Mouse (Mus musculus) limb, embryonic 11.5 days (tissue): ENCODE measurements at regions not wholly inside any gene's neighbourhood (a gene's known extent, or its start where the extent isn't known, plus 50 kb on each side); places are given as distances from the start of the nearest gene placed in this dataset.

Source experiments
- ATAC-seq: fragments of 200-750 bp; cut with Nextera tagmentation; 2 replicates; pipeline ENCODE4 v1.8.0; 2017; ENCODE audit warnings: low read depth; ENCODE audit not compliant: insufficient number of reproducible peaks, low FRiP score, low TSS enrichment
- DNase-seq: peaks from one replicate; pipeline ENCODE4 v3.0.0-alpha.2; 2015; ENCODE audit warnings: low spot score
- H3K27ac ChIP-seq: fragments of 300-500 bp; sonication (generic); replicated peaks from 2 replicates; pipeline ENCODE4 v1.5.1; 2014; ENCODE audit warnings: low read depth, mild to moderate bottlenecking, low read length
- H3K27me3 ChIP-seq: fragments of 300-500 bp; sonication (generic); 2 replicates; pipeline ENCODE4 v1.6.1; 2014; ENCODE audit warnings: mild to moderate bottlenecking, low read length, mixed read lengths; ENCODE audit not compliant: control insufficient read depth, insufficient read depth
- H3K36me3 ChIP-seq: fragments of 300-500 bp; sonication (generic); 2 replicates; pipeline ENCODE4 v1.6.1; 2014; ENCODE audit warnings: mild to moderate bottlenecking, low read length, moderate library complexity, mixed read lengths; ENCODE audit not compliant: control insufficient read depth, insufficient read depth
- H3K4me1 ChIP-seq: fragments of 300-500 bp; sonication (generic); 2 replicates; pipeline ENCODE4 v1.6.1; 2014; ENCODE audit warnings: low read length, mixed read lengths; ENCODE audit not compliant: control insufficient read depth, insufficient read depth
- H3K4me2 ChIP-seq: fragments of 300-500 bp; sonication (generic); 2 replicates; pipeline ENCODE4 v1.6.1; 2014; ENCODE audit warnings: low read depth, mild to moderate bottlenecking, moderate library complexity; ENCODE audit not compliant: severe bottlenecking
- H3K4me3 ChIP-seq: fragments of 300-500 bp; sonication (generic); 2 replicates; pipeline ENCODE4 v1.5.1; 2014; ENCODE audit warnings: low read depth, low read length
- H3K9ac ChIP-seq: fragments of 300-500 bp; sonication (generic); 2 replicates; pipeline ENCODE4 v1.6.1; 2014; ENCODE audit warnings: mild to moderate bottlenecking, low read length
- H3K9me3 ChIP-seq: fragments of 300-500 bp; sonication (generic); 2 replicates; pipeline ENCODE4 v1.6.1; 2016; ENCODE audit warnings: low read length; ENCODE audit not compliant: control insufficient read depth
- whole genome bisulfite sequencing: fragments of 180-500 bp; shearing (Covaris S2); extraction: QIAGEN DNeasy Blood & Tissue Kit; methylation state at CpG from one replicate; pipeline ENCODE4 v1.1.7; 2014; 5-methylcytosine and 5-hydroxymethylcytosine counted together

DNA sequence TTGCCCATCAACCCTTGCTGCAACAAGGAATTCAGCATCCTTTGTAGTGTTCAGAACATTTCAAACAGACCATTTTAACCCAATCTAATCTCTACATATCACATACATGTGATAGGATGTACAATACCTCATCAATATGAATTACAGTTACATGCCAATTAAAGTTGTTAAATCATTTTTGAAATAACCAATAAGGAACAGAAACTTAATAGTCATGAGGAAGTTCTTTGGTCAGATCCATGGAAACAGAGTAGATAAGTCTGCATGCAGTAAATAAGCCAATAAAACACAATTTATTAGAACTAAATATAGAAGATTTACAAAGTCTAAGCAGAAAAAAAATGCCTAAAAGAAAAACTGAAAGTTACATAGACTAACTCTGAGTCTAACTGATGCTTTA, 136.9 kb upstream of the Rap2b start:
- Histone ChIP-seq H3K4me1 (no peaks in the 10 kb centered on the region), H3K27me3 (no peaks in the 10 kb centered on the region), H3K36me3 (no peaks in the 10 kb centered on the region), H3K9me3 (no peaks in the 10 kb centered on the region), H3K9ac (no peak overlapping the region), H3K27ac (no peak overlapping the region), H3K4me2 (no peak overlapping the region), H3K4me3 (no peak overlapping the region)
- ATAC-seq = no peak
- DNase-seq = no peak

DNA sequence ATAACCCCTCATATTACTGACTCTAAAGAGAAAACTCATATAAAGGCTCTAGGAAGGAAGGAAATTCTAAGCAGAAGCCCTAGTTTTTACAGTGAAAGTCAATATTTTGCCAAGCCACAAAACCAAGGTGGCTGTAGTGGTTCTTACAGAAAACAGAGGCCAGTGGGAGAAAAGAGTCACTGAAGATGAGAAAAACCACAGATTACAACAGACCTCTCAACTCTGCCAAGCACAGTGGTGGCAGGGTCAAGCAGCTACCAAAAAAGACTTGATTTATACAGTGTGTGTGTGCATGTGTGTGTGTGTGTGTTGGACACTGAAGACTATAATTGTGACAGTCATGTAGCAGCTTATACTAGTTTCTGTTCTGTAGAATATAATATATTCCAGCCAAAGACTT, 136.4 kb upstream of the Rap2b start:
- no peak overlapping the region for H3K4me3 ChIP-seq
- H3K36me3 ChIP-seq = no peaks in the 10 kb centered on the region
- DNase-seq (no peak), ATAC-seq (no peak)
- no peaks in the 10 kb centered on the region for H3K9me3 ChIP-seq
- no peak overlapping the region for H3K4me2 ChIP-seq
- no peak overlapping the region for H3K9ac ChIP-seq
- H3K27me3 ChIP-seq = no peaks in the 10 kb centered on the region
- H3K4me1 ChIP-seq = no peaks in the 10 kb centered on the region
- H3K27ac ChIP-seq = no peak overlapping the region

DNA sequence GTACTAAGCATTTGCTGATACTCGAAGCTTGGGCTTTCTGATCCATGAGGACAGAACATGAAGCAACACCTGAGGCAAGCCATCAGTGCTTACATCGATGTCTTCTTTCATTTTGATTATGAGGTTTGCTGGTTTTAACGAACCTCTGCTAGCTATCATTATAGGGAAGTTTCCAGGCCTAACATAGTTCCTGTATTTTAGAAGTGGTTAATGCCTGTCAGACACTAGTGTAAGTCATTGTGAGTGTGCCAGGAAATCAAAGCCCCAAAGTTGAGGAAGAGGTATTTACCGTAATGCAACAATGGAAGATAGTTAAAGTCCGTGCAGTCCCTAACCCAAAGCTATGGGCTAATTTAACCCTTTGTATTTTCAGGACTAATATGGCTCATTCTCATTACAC, 120.1 kb upstream of the Rap2b start:
- WGBS = 91% methylated on average over 5 of the region's 5 CpGs
- DNase-seq = no peak
- no peaks in the 10 kb centered on the region for H3K4me1 ChIP-seq
- H3K27me3 ChIP-seq = no peaks in the 10 kb centered on the region
- no peaks in the 10 kb centered on the region for H3K36me3 ChIP-seq
- ATAC-seq = no peak
- no peak overlapping the region for H3K9ac ChIP-seq
- no peak overlapping the region for H3K4me2 ChIP-seq
- no peak overlapping the region for H3K4me3 ChIP-seq
- H3K9me3 ChIP-seq = no peaks in the 10 kb centered on the region
- no peak overlapping the region for H3K27ac ChIP-seq

DNA sequence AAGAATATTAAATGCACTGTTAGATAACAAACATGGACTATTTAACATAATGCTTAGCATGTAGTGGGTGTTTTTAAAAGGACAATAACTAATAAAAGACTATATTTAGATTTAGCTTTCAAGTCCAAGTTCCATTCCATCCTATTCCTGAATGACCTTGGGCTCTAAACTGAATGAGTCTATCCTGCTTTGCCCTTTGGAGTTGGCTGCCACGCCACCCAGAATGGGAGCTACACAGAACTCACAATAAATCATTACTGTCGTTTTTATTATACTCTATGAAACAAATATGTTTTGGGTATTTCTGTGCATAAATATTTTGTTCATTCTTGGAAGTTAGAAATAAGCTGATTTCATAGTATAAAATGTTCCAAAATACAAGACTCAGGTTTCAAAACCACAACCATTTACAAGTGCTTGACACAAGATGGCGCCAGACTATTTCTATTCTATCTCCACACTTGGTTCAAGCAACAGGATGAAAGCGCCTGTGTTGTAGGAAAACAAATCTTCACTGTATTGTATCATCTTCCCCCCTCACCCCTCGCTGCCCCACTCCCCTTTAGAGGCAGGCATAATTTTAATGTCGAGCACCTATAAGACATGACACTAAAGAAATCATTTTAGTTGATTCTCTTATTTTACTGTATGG, 117.4 kb upstream of the Rap2b start:
- DNase-seq = peak; percentile 33

DNA sequence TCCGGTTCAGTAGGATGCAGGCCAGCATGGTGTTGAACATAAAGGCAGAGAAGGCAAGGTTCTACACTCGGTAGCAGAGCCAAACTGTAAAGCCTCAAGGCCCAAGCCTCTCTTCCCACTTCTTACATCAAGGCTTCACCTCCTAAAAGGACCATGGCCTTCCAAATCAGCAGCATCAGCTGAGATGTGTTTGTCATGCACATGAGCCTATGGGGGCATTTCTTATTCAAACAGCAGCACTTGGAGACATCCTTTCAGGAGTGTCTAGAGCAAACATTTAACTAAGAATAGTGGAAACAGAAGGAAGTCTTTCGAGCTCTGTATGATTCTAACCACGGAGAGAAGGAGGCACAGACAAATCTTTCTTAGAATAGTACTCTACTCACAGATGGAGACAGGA, 115.0 kb upstream of the Rap2b start:
- H3K4me3 ChIP-seq = no peak overlapping the region
- WGBS = 79% methylated on average over 4 of the region's 4 CpGs
- H3K4me1 ChIP-seq = no peaks in the 10 kb centered on the region
- no peaks in the 10 kb centered on the region for H3K9me3 ChIP-seq
- DNase-seq (no peak), ATAC-seq (no peak)
- H3K27me3 ChIP-seq = no peaks in the 10 kb centered on the region
- no peak overlapping the region for H3K9ac ChIP-seq
- no peak overlapping the region for H3K27ac ChIP-seq
- H3K4me2 ChIP-seq = no peak overlapping the region
- H3K36me3 ChIP-seq = no peaks in the 10 kb centered on the region

More for the DNA sequence above, 117.4 kb upstream of the Rap2b start:
- Histone ChIP-seq H3K27ac (no peak overlapping the region), H3K36me3 (no peaks in the 10 kb centered on the region), H3K9me3 (no peaks in the 10 kb centered on the region), H3K4me3 (no peak overlapping the region), H3K4me1 (no peaks in the 10 kb centered on the region), H3K4me2 (no peak overlapping the region), H3K27me3 (no peaks in the 10 kb centered on the region), H3K9ac (no peak overlapping the region)
- WGBS = 23% methylated on average over 6 of the region's 6 CpGs
- ATAC-seq = no peak

DNA sequence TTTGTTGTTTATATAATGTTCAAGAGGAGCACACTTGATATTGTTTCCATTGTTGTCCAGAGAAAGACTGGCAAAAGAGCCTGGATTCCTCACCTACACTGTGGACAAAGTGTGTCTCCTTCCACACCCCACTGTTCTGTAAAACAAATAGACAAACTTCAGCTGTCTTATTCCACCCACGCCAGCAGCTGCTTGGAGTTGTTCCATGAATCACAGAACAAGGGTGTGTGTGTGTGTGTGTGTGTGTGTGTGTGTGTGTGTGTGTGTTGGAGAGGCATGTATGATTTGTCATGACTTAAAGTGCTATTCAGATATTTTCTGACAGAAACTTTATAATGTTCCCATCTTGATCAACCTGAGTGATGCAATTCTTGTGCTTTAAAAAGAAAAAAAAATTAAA, 114.1 kb upstream of the Rap2b start:
- ATAC-seq (no peak), DNase-seq (no peak)
- H3K36me3 ChIP-seq = no peaks in the 10 kb centered on the region
- no peaks in the 10 kb centered on the region for H3K27me3 ChIP-seq
- H3K27ac ChIP-seq = no peak overlapping the region
- H3K4me3 ChIP-seq = no peak overlapping the region
- no peak overlapping the region for H3K9ac ChIP-seq
- 72% methylated on average over 1 of the region's 1 CpGs for WGBS
- H3K9me3 ChIP-seq = no peaks in the 10 kb centered on the region
- no peaks in the 10 kb centered on the region for H3K4me1 ChIP-seq
- H3K4me2 ChIP-seq = no peak overlapping the region

DNA sequence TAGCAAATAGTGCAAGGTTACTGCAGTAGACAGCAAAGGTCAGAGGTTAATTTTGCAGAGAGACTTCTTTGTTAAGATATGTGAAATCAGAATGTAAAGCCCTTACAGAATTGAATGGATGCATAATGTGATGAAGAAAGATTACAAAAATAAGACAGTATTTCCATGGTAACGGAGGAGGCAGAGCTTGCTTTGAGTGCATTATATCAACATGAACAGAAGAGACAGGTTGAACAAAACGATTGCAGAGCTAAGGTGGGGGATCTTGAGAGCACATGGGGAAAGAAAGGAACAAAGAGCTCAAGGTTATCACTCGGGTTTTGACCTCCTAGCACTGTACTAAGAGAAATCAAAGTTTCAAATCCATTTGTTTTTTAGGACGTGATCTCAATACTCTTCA, 106.2 kb upstream of the Rap2b start:
- Histone ChIP-seq H3K9ac (no peak overlapping the region), H3K4me1 (no peaks in the 10 kb centered on the region), H3K36me3 (no peaks in the 10 kb centered on the region), H3K4me2 (no peak overlapping the region), H3K9me3 (no peaks in the 10 kb centered on the region), H3K27ac (no peak overlapping the region), H3K4me3 (no peak overlapping the region), H3K27me3 (no peaks in the 10 kb centered on the region)
- ATAC-seq (no peak), DNase-seq (no peak)
- WGBS = 80% methylated on average over 4 of the region's 4 CpGs

DNA sequence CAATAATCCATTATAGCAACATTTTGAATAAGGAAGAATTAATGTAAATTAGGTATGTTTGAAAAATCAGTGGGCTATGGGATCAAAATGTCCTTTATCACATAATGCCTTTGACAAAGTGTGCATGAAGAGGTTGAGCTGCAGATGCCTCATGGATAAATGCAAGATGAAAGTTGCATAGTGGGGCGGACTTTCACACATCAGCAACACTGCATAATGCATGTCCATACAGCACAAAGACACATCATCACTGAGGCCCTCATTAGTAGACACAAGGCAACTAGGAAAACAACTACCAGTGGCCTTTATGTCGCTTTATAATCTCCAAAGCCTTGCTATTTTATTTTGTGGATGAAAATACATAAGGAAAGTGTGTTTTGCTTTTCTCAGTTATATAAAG, 105.8 kb upstream of the Rap2b start:
- Histone ChIP-seq H3K4me1 (no peaks in the 10 kb centered on the region), H3K4me2 (no peak overlapping the region), H3K9ac (no peak overlapping the region), H3K36me3 (no peaks in the 10 kb centered on the region), H3K9me3 (no peaks in the 10 kb centered on the region), H3K27me3 (no peaks in the 10 kb centered on the region), H3K27ac (no peak overlapping the region), H3K4me3 (no peak overlapping the region)
- ATAC-seq (no peak), DNase-seq (no peak)
- 84% methylated on average over 2 of the region's 2 CpGs for WGBS
